Mouse (Mus musculus) cortical plate, adult 2 months (tissue): ENCODE data around the gene Ago1.

Experiments
- CTCF ChIP-seq: fragments of 200-500 bp; IDR thresholded peaks from 2 replicates; pipeline ENCODE4 v1.5.1; 2011; ENCODE audit warnings: mild to moderate bottlenecking, control low read depth, low read length; ENCODE audit not compliant: insufficient read depth; ENCODE audit errors: extremely low read depth
- POLR2A ChIP-seq: fragments of 200-500 bp; IDR thresholded peaks from 2 replicates; pipeline ENCODE4 v1.6.1; 2011; ENCODE audit warnings: mild to moderate bottlenecking, low read length, control low read depth; ENCODE audit not compliant: insufficient read depth; ENCODE audit errors: extremely low read depth

GRCm38 (mm10) chr4:126498601-126499000, 30.2 kb upstream of the Ago1 start:
- no peak for TF ChIP-seq CTCF
- TF ChIP-seq POLR2A, result no peak
